Mouse (Mus musculus): Measurements from ENCODE around the gene Fau. TPM values are rescaled to one million over a fixed set of nuclear protein-coding genes. Genes with fewer than 3 reads are reported as not detected.

Gene Fau
- polyA plus RNA-seq, 1 experiment from 2014 or later: 471 TPM

- Histone ChIP-seq H3K36me3 (ENCODE audit: control insufficient read depth, insufficient read depth, low read length) (no peaks in the 10 kb centered on the region), H3K4me1 (ENCODE audit: control insufficient read depth, insufficient read depth, low read depth, low read length) (no peaks in the 10 kb centered on the region), H3K27ac (ENCODE audit: low read depth, low read length) (no peak overlapping the region), H3K4me2 (ENCODE audit: low read length) (no peak overlapping the region), H3K4me3 (ENCODE audit: low read length) (no peak overlapping the region), H3K9ac (ENCODE audit: low read depth, low read length) (no peak overlapping the region), H3K27me3 (replicated peaks; ENCODE audit: control insufficient read depth, insufficient read depth, low read length) (no peaks in the 10 kb centered on the region), H3K9me3 (ENCODE audit: control insufficient read depth, low read length) (no peaks in the 10 kb centered on the region)
- WGBS: 84% methylated on average over 4 of the region's 4 CpGs
- ATAC-seq: no peak
Measured at GRCm38 (mm10) chr19:6104476-6104875, 46.8 kb downstream of the Fau start.

- Histone ChIP-seq H3K4me3 (ENCODE audit: low read length) (no peak within 1 kb of the TSS), H3K27ac (ENCODE audit: low read depth, low read length) (no peak within 1 kb of the TSS), H3K4me2 (ENCODE audit: low read length) (no peak within 1 kb of the TSS), H3K27me3 (replicated peaks; ENCODE audit: control insufficient read depth, insufficient read depth, low read length) (no peaks in the 10 kb centered on the region), H3K36me3 (ENCODE audit: control insufficient read depth, insufficient read depth, low read length) (no peaks in the 10 kb centered on the region), H3K9me3 (ENCODE audit: control insufficient read depth, low read length) (no peaks in the 10 kb centered on the region), H3K9ac (ENCODE audit: low read depth, low read length) (no peak within 1 kb of the TSS), H3K4me1 (ENCODE audit: control insufficient read depth, insufficient read depth, low read depth, low read length) (no peaks in the 10 kb centered on the region)
- WGBS: 83% methylated on average over 7 of the region's 7 CpGs
- no peak for ATAC-seq
Measured at GRCm38 (mm10) chr19:6105586-6105985, 47.9 kb downstream of the Fau start, which contains the start of gene Naaladl1. Gene Naaladl1, plus strand, starts transcription at chr19:6105782.

Small RNAs within 50 kb of the gene (microRNA-seq; reads per million reads assigned to microRNA genes)
- gene Mir6988: not detected

Other genes starting within 250 kb of the Fau start
- gene Frmd8, start 182.6 kb upstream of the Fau start, polyA plus RNA-seq (2015; fragmentation: Nextera tagmentation; extraction: Ambion mirVana): 18.1 and 20.1 TPM in 2 replicates
- gene Slc25a45, start 180.0 kb upstream of the Fau start, polyA plus RNA-seq (2015; fragmentation: Nextera tagmentation; extraction: Ambion mirVana): 2.2 and 2.6 TPM in 2 replicates
- gene Tigd3, start 163.7 kb upstream of the Fau start, polyA plus RNA-seq (2015; fragmentation: Nextera tagmentation; extraction: Ambion mirVana): 10.0 and 10.2 TPM in 2 replicates
- 94.0 and 117 TPM in 2 replicates for gene Dpf2, start 144.8 kb upstream of the Fau start, polyA plus RNA-seq (2015; fragmentation: Nextera tagmentation; extraction: Ambion mirVana)
- gene Cdc42ep2, start 133.0 kb upstream of the Fau start, polyA plus RNA-seq (2015; fragmentation: Nextera tagmentation; extraction: Ambion mirVana): 22.2 and 23.4 TPM in 2 replicates
- 22.4 and 26.6 TPM in 2 replicates for gene Pola2, start 93.6 kb upstream of the Fau start, polyA plus RNA-seq (2015; fragmentation: Nextera tagmentation; extraction: Ambion mirVana)
- gene Slc22a20, start 71.7 kb upstream of the Fau start, polyA plus RNA-seq (2015; fragmentation: Nextera tagmentation; extraction: Ambion mirVana): not detected in 2 replicates
- 5.2 and 5.6 TPM in 2 replicates for gene Capn1, start 41.9 kb upstream of the Fau start, polyA plus RNA-seq (2015; fragmentation: Nextera tagmentation; extraction: Ambion mirVana)
- 29.0 and 38.4 TPM in 2 replicates for gene Syvn1, start 11.3 kb upstream of the Fau start, polyA plus RNA-seq (2015; fragmentation: Nextera tagmentation; extraction: Ambion mirVana)
- 62.4 and 68.8 TPM in 2 replicates for gene Mrpl49, start 59 bp upstream of the Fau start, polyA plus RNA-seq (2015; fragmentation: Nextera tagmentation; extraction: Ambion mirVana)
- gene Znhit2, start 3.3 kb downstream of the Fau start, polyA plus RNA-seq (2015; fragmentation: Nextera tagmentation; extraction: Ambion mirVana): 31.5 and 35.2 TPM in 2 replicates
- 61.3 and 64.6 TPM in 2 replicates for gene Tm7sf2, start 10.5 kb downstream of the Fau start, polyA plus RNA-seq (2015; fragmentation: Nextera tagmentation; extraction: Ambion mirVana)
- 89.5 and 91.3 TPM in 2 replicates for gene Vps51, start 19.4 kb downstream of the Fau start, polyA plus RNA-seq (2015; fragmentation: Nextera tagmentation; extraction: Ambion mirVana)
- not detected in 2 replicates for gene Tmem262, start 22.2 kb downstream of the Fau start, polyA plus RNA-seq (2015; fragmentation: Nextera tagmentation; extraction: Ambion mirVana)
- gene Gm28374, start 24.4 kb downstream of the Fau start, polyA plus RNA-seq (2015; fragmentation: Nextera tagmentation; extraction: Ambion mirVana): 1.2 and 1.5 TPM in 2 replicates
- 74.8 and 77.4 TPM in 2 replicates for gene Zfpl1, start 27.1 kb downstream of the Fau start, polyA plus RNA-seq (2015; fragmentation: Nextera tagmentation; extraction: Ambion mirVana)
- 6.8 and 7.7 TPM in 2 replicates for gene Cdca5, start 27.1 kb downstream of the Fau start, polyA plus RNA-seq (2015; fragmentation: Nextera tagmentation; extraction: Ambion mirVana)
- not detected in 2 replicates for gene AC131692.1, start 36.6 kb downstream of the Fau start, polyA plus RNA-seq (2015; fragmentation: Nextera tagmentation; extraction: Ambion mirVana)
- gene Naaladl1, start 47.9 kb downstream of the Fau start, polyA plus RNA-seq (2015; fragmentation: Nextera tagmentation; extraction: Ambion mirVana): 0.41 and 0.43 TPM in 2 replicates
- gene Sac3d1, start 60.8 kb downstream of the Fau start, polyA plus RNA-seq (2015; fragmentation: Nextera tagmentation; extraction: Ambion mirVana): 48.5 and 53.9 TPM in 2 replicates
- 64.3 and 66.9 TPM in 2 replicates for gene Snx15, start 70.5 kb downstream of the Fau start, polyA plus RNA-seq (2015; fragmentation: Nextera tagmentation; extraction: Ambion mirVana)
- gene Batf2, start 83.1 kb downstream of the Fau start, polyA plus RNA-seq (2015; fragmentation: Nextera tagmentation; extraction: Ambion mirVana): not detected in 2 replicates
- gene Arl2, start 83.7 kb downstream of the Fau start, polyA plus RNA-seq (2015; fragmentation: Nextera tagmentation; extraction: Ambion mirVana): 154 and 162 TPM in 2 replicates
- 0.10 TPM in 1 of 2 replicates, not detected in the other for gene Majin, start 126.5 kb downstream of the Fau start, polyA plus RNA-seq (2015; fragmentation: Nextera tagmentation; extraction: Ambion mirVana)
- not detected in 2 replicates for gene Gpha2, start 168.5 kb downstream of the Fau start, polyA plus RNA-seq (2015; fragmentation: Nextera tagmentation; extraction: Ambion mirVana)
- 161 and 167 TPM in 2 replicates for gene Ppp2r5b, start 178.0 kb downstream of the Fau start, polyA plus RNA-seq (2015; fragmentation: Nextera tagmentation; extraction: Ambion mirVana)
- 11.7 and 16.7 TPM in 2 replicates for gene Atg2a, start 183.8 kb downstream of the Fau start, polyA plus RNA-seq (2015; fragmentation: Nextera tagmentation; extraction: Ambion mirVana)
- 105 and 113 TPM in 2 replicates for gene Ehd1, start 218.9 kb downstream of the Fau start, polyA plus RNA-seq (2015; fragmentation: Nextera tagmentation; extraction: Ambion mirVana)
- gene Cdc42bpg, start 248.6 kb downstream of the Fau start, polyA plus RNA-seq (2015; fragmentation: Nextera tagmentation; extraction: Ambion mirVana): 0.26 and 0.31 TPM in 2 replicates

Data from hindbrain, embryonic 16.5 days (tissue).